Comparison of ENCODE assay signal across 8 mouse cellular contexts in the genomic region with DNA sequence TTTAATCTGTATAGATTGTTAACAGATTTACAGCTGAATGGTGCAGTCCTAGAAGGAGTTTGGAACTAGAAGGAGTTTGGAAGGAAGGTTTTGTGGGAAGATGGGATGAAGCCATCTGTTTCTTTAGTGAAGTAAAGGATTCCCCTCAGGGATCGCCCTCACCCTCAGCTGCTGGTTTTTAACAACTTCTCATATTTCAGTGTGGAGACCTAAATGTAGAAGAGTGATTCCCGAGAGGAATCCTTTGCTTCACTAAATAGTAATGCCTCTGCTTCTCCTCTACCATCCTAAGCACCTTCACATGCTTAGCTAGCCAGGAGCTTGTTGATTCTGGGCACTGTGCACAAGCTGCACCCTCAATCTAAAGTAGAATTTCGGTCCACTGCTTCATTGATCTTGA. TPM values are rescaled to one million over a fixed set of nuclear protein-coding genes. Genes with fewer than 3 reads are reported as not detected.
A peak's percentile ranks its signal among the peaks of the same experiment; 100 is the strongest.
DNase-seq lines count a peak whose midpoint lies in the region; ATAC-seq and TF ChIP-seq lines count a peak whose summit lies in the region.

No protein-coding gene starts in this region.

- WGBS in liver, adult 2 months: 8% methylated on average over 3 of the region's 3 CpGs
- WGBS in hindbrain, postnatal 0 days: 6% methylated on average over 3 of the region's 3 CpGs

- no peaks in the 10 kb centered on the region for H3K79me2 ChIP-seq in liver, adult 2 months (ENCODE audit: control insufficient read depth, insufficient read depth, low read length)
- no peaks in the 10 kb centered on the region for H3K79me2 ChIP-seq in myocyte (ENCODE audit: control insufficient read depth, insufficient read depth)

- no peak for TF ChIP-seq CTCF in liver, adult 2 months (IDR thresholded peaks at IDR 0.05; ENCODE audit: low read depth, low read length)
- no peak for TF ChIP-seq CTCF in hindbrain, postnatal 0 days (IDR thresholded peaks at IDR 0.05; ENCODE audit: low read depth)

- H3K27ac ChIP-seq in liver, adult 2 months (replicated peaks; ENCODE audit: insufficient read depth, low read depth, low read length): peak overlapping the region; percentile 64; the same call in 1 of the 2 replicates
- H3K27ac ChIP-seq in hindbrain, postnatal 0 days: peak overlapping the region; percentile 89

- H3K27me3 ChIP-seq in liver, adult 2 months (ENCODE audit: control insufficient read depth, insufficient read depth, low read length): no peaks in the 10 kb centered on the region
- H3K27me3 ChIP-seq in hindbrain, postnatal 0 days (ENCODE audit: insufficient read depth, low read length): no peaks in the 10 kb centered on the region
- H3K27me3 ChIP-seq in myocyte (ENCODE audit: control insufficient read depth, insufficient read depth, insufficient read length): peaks cover 7% of the 10 kb centered on the region

- peak overlapping the region; percentile 98 for H3K4me2 ChIP-seq in hindbrain, postnatal 0 days (ENCODE audit: low read depth, low read length)
- peak overlapping the region; percentile 81 for H3K4me2 ChIP-seq in myocyte (ENCODE audit: low read depth)

- peak overlapping the region; percentile 79 for H3K4me3 ChIP-seq in liver, adult 2 months (ENCODE audit: insufficient read depth, low read depth, low read length)
- H3K4me3 ChIP-seq in hindbrain, postnatal 0 days (ENCODE audit: low read length): peak overlapping the region; percentile 53
- H3K4me3 ChIP-seq in myocyte: peak overlapping the region; percentile 60

- TF ChIP-seq POLR2A in liver, adult 2 months (IDR thresholded peaks at IDR 0.05; ENCODE audit: extremely low read depth, insufficient read depth, low read length): no peak
- TF ChIP-seq POLR2A in myocyte (IDR thresholded peaks at IDR 0.05; ENCODE audit: insufficient read length, low read depth): no peak

- 0 out of 2 replicates have a peak, but pooled peaks have one; percentile 1 for ATAC-seq in hindbrain, postnatal 0 days
- ATAC-seq in megakaryocyte progenitor cell, adult 5-6 weeks (replicated peaks; ENCODE audit: poor library complexity): no peak

- peaks cover 5% of the 10 kb centered on the region; the same call in 1 of the 2 replicates for H3K4me1 ChIP-seq in liver, adult 2 months (ENCODE audit: control insufficient read depth, insufficient read depth, low read length)
- H3K4me1 ChIP-seq in hindbrain, postnatal 0 days (ENCODE audit: insufficient read depth, low read length): peaks cover 7% of the 10 kb centered on the region; the same call in 1 of the 2 replicates

- no peak for DNase-seq in liver, adult 2 months (ENCODE audit: extremely low read depth, low read depth, low spot score)
- DNase-seq in liver: no peak
- peak; percentile 42 for DNase-seq in embryo, embryonic 11 days
- peak; percentile 13 for DNase-seq in hindbrain, postnatal 0 days (ENCODE audit: low spot score)
- DNase-seq in cerebellum, postnatal 14 days: no peak
- no peak for DNase-seq in frontal cortex, adult 2 months (ENCODE audit: extremely low spot score in 1 of 2, low spot score in 1 of 2)

- H3K36me3 ChIP-seq in liver, adult 2 months (ENCODE audit: control insufficient read depth, insufficient read depth, low read length): no peaks in the 10 kb centered on the region
- H3K36me3 ChIP-seq in hindbrain, postnatal 0 days (ENCODE audit: insufficient read depth, low read length): no peaks in the 10 kb centered on the region
- no peaks in the 10 kb centered on the region for H3K36me3 ChIP-seq in myocyte (ENCODE audit: control insufficient read depth, insufficient read depth)

- no peaks in the 10 kb centered on the region for H3K9me3 ChIP-seq in hindbrain, postnatal 0 days (ENCODE audit: low read length)

- peak overlapping the region; percentile 37 for H3ac ChIP-seq in myocyte (ENCODE audit: control insufficient read depth, insufficient read length)

- peak overlapping the region; percentile 67 for H3K9ac ChIP-seq in liver, adult 2 months (ENCODE audit: low read depth, low read length)
- peak overlapping the region; percentile 69 for H3K9ac ChIP-seq in hindbrain, postnatal 0 days (replicated peaks; ENCODE audit: low read length)

TF ChIP-seq in myocyte, 11 proteins besides CTCF, POLR2A, EP300 and RAD21:
- TF ChIP-seq MAX (IDR thresholded peaks at IDR 0.05; ENCODE audit: low read depth) (no peak), CEBPB (IDR thresholded peaks at IDR 0.05; ENCODE audit: insufficient read depth, poor library complexity, severe bottlenecking) (no peak), REST (IDR thresholded peaks at IDR 0.05; ENCODE audit: insufficient read depth, insufficient read length) (no peak), E2F4 (IDR thresholded peaks at IDR 0.05; ENCODE audit: insufficient read depth) (no peak), MYOD1 (IDR thresholded peaks at IDR 0.05; ENCODE audit: control insufficient read depth in 1 of 3, insufficient read length in 2 of 3, low read depth in 2 of 3) (no peak)

RNA-seq across cellular contexts. Expression of a gene that starts 0.3 kb away (rescaled TPM):
- total RNA-seq in liver, adult 2 months (2014; rRNA removed): 0.18 and 0.94 TPM in 2 replicates
- 0.02 and 0.17 TPM in 2 replicates for polyA plus RNA-seq in liver, adult 2 months (2012; rRNA removed)
- total RNA-seq in hindbrain, postnatal 0 days (2014; rRNA removed): 2.9 and 3.5 TPM in 2 replicates
- polyA plus RNA-seq in hindbrain, postnatal 0 days (2015; fragmentation: Nextera tagmentation; extraction: Ambion mirVana): 1.9 and 2.4 TPM in 2 replicates
- polyA plus RNA-seq in myocyte (2012; fragmentation: generic; extraction: Trizol): 1.6 TPM
- total RNA-seq in megakaryocyte progenitor cell, adult 5-6 weeks (2015): 11.5 and 11.9 TPM in 2 replicates
- total RNA-seq in megakaryocyte progenitor cell, adult 5-6 weeks (2017): 22.8 and 24.8 TPM in 2 replicates
- 0.34 and 0.46 TPM in 2 replicates for polyA plus RNA-seq in frontal cortex, adult 2 months (2012; rRNA removed)

RNA-seq across cellular contexts. Expression of a gene that starts 4.6 kb away (rescaled TPM):
- not detected in 2 replicates for total RNA-seq in liver, adult 2 months (2014; rRNA removed)
- polyA plus RNA-seq in liver, adult 2 months (2012; rRNA removed): not detected in 2 replicates
- 25.3 and 32.3 TPM in 2 replicates for total RNA-seq in hindbrain, postnatal 0 days (2014; rRNA removed)
- polyA plus RNA-seq in hindbrain, postnatal 0 days (2015; fragmentation: Nextera tagmentation; extraction: Ambion mirVana): 21.2 and 21.9 TPM in 2 replicates
- polyA plus RNA-seq in myocyte (2012; fragmentation: generic; extraction: Trizol): not detected
- total RNA-seq in megakaryocyte progenitor cell, adult 5-6 weeks (2015): not detected in 2 replicates
- not detected in 2 replicates for total RNA-seq in megakaryocyte progenitor cell, adult 5-6 weeks (2017)
- polyA plus RNA-seq in frontal cortex, adult 2 months (2012; rRNA removed): 31.3 and 42.4 TPM in 2 replicates

Comparison
In these comparisons a context has a peak if more than half of its experiments do, and no peak if none do; other contexts are left out.
1. DNase-seq: peak in embryo, embryonic 11 days (single experiment) and hindbrain, postnatal 0 days (single experiment); none in liver, adult 2 months (single experiment), liver (single experiment), cerebellum, postnatal 14 days (0 of 2) and frontal cortex, adult 2 months (0 of 2).
2. RNA of a gene that starts 4.6 kb away (polyA plus RNA-seq): 31.3 to 42.4 TPM in frontal cortex, adult 2 months and 21.2 to 21.9 TPM in hindbrain, postnatal 0 days; not detected in myocyte (single experiment) and not detected in liver, adult 2 months; every median in the first group is over 10 times any median in the second.
3. Peak in every context shown above with its lines, with median percentiles within 50 percentile points of each other: H3K4me3 ChIP-seq.